Mouse (Mus musculus) cerebellum, postnatal 4 days (tissue): ENCODE measurements around the gene Gm40193.
"Not testable (repeated sequence)": the region's sequence is repeated elsewhere in the genome, so short reads cannot be mapped to it uniquely, and the experiment has no call there.

Source experiments
- DNase-seq, 2 experiments: peaks; one replicate each; pipeline ENCODE4 v3.0.0; 2022; ENCODE audit warnings: low spot score in 2 of 2, mixed read lengths in 1 of 2

Gene Gm40193

DNA sequence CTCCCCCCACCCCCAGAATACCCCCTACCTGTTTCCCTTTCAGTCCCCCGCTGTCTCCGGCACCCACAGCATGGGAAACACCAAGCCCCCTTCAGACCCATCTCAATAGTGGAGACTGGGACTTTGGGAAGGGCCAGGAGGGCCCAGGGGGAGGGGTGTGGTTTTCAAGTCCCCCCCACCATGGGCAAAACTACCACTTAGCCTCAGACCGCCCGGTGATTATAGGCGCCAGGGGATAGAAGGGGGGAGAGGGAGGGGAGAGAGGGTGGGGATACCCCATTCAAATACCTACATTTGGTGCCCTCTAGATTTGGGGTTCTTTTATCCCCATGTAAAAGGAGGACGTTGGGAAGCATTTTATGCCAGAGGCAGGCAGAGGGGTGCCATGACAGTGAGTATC, at the start of gene Gm40193:
Gm40193 (minus strand) TSS at position 101 of the 400 bp plus-strand sequence.
- no peak for DNase-seq

DNA sequence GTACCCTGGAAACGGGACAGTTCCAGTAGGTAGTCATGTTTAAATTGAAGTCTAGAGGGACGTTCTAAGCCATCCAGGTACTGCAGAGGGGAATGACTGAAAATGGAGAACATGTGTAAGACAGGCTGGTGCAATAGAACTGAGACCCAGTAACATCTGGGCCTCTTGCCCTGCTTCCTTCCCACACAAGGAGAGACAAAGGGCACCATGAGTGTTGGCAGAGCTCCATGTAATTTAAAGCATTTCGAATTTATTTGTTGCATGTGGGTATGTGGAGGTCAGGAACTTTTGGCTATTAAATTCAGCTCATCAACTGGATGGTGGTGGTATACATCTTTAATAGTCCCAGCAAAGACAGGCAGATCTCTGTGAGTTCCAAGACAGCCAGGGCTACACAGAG, 49.5 kb upstream of the Gm40193 start:
- DNase-seq, result no peak

DNA sequence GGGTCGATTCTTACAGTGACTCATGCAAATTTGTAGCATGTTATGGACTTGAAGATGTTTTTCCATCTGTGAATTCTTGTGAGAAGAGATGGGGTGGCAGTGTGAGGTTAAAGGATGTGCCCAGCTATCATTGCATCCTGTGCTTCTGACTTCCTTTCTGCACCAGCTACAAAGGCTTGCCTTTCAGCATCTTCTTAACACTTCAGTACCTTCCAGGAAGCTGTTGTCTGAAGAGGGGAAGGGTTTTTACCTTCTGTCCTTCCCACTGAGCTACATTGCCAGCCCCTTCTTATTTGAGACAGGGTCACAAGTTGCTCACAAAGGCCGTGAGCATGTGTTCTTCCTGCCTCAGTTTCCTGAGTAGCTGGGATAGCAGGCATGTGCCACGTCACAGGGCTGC, 48.2 kb upstream of the Gm40193 start:
- no peak for DNase-seq

DNA sequence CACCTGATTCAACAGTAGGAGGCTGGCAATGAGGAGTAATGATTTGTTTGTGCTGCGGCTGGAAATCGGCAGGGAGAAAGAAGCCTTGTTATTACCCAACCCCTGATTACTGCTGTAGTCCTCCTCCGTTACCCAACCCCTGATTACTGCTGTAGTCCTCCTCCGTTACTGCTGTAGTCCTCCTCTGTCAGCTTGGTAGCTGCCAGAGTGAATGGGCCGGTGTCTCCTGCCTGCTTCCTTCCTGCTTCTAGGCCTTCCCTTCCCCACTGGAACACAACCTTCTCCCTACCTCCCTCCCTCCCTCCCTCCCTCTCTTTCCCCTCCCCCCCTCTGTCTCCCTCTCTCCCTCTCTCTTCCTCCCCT, 47.6 kb upstream of the Gm40193 start:
- DNase-seq, result no peak

DNA sequence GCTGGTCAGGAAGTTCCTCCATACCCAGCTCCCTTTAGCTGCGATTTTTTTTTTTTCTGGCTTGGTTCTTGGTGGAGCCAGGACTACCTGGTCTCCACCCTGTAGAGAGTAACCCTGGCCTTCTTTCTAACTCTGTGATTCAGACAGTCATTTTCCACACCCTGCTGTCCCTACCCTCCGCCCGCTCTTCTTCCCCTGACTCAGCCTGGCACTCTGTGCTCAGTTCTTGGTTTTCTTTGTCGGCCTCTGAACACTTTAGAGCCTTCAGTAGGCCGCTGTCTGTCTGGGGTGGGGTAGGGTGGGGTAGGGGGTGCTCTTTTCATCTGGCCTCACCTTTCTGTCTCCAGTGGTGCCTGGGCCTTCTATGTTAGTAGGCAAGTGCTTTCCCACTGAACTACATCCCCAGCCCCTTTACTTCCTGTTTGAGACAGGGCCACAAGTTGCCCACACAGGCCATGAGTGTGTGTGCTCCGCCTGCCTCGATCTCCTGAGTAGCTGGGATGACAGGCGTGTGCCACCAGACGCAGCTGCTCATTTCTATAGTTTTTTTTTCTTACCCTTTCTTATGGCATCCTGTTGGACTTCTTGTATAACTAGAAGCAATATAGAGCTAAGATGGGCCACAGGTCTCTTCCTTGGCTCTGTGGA, 47.1 kb upstream of the Gm40193 start:
- DNase-seq, result no peak

DNA sequence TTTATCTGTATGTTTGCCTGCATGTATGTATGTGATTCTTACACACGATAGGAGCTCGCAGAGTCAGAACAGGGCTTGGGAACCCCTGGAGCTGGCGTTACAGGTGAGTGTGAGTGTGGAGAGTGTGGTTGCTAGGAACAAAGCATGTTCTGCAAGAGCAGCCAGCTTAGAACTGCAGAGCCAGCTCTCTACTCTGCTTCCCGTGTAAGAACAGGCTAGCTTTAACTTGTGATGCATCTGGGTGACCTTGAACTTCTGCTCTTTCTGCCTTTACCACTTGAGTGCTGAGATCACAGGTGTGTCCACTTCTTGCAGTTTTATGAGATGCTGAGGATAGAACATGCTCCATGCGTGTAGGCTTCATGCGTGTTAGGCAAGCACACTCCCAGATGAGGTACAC, 46.2 kb upstream of the Gm40193 start:
- no peak for DNase-seq

DNA sequence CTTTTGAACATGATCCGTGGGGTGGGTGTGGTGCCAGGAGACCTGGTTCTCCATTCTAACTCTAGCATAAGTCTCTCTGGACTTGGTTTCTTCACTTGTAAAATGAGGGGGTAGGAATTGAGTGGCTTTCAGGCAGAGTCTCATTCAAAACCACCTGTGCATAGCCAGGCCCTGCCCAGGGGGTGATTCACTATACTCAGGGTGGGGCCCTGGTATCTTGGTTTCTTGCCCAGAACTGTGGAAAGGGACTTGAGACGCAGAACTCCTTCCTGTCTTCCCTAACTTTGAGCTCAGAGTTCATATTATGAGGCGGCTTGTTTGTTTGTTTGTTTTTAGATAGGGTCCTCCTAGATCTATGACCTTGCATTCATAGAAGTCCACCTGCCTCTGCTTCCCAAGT, 44.5 kb upstream of the Gm40193 start:
- no peak for DNase-seq

DNA sequence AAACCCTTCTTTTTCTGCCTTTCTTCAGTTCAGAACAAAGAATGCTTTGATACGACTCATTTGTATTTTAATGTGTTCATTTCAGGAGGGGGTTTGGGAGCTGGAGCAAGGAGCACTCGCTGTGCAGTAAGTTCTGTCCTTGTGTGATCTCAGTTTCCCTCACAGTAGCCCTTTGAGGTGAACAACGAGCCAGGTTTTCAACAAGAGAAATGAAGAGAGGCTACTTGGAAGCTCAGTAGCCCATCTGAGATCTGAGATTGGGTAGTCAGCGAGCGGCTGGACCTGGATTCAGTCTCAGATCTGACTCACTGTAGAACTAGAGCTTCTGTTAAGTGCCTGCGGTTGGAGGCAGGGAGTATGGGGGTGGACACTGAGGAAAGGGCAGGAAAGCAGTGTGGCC, 41.1 kb upstream of the Gm40193 start:
- DNase-seq, result no peak

DNA sequence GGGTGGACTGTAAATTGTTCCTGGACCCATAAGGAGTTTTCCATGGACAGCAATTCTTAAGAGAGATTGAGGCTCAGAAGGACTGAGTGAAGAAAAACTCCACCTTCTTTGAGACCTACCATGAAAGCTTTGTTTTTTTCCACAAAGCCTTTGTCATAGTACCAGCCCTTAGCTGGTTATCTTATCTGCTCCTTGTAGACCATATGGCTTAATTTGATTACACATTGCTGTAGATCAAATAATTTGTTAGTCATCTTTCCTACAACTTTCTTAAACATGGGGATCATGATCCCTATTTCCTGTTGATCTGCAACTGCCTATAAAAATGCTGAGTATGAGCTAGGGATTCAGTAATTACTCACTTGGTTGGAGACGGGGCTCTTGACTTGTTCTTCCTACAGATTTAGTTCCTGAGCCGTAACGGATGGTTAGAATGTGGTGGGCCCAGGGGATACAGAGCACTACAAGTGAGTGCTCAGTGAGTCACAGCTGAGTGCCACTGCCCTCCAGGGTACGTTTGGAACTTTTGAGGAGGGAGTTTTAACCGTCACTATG, 39.7 kb upstream of the Gm40193 start:
- no peak for DNase-seq

DNA sequence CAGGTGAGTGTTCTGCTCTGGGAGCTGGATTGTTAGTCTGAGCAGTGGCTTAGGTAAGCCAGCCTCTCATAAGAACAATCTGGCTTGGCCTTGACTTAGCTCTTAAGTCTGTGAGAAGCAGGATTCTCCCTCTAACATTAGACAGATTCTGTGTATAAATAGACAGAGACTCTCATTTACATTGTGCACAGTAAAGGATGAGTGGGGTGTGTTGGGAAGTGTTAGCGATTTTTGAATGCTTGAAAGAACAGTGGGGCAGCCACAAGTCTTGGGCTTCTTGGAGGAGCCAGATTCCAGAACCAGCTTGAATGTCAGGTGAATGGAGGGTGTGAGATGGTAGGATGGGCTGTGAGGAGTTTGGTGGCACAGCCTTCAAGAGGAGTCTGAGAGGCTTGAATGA, 38.9 kb upstream of the Gm40193 start:
- no peak for DNase-seq

DNA sequence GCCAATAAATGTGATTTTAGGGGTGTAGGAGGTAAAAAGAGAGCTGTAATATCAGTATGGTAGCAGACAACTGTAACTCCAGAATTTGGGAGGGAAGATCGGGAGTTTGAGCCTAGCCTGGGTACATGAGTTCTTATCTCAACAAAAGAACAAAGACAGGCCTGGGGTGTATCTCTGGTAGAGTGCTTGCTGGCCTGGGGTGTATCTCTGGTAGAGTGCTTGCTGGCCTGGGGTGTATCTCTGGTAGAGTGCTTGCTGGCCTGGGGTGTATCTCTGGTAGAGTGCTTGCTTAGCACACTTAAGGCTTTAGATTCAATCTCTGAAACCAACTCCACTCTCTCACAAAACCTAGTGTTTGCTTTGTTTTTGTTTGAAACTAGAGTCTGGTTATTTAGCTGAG, 37.9 kb upstream of the Gm40193 start:
- not testable (repeated sequence) for DNase-seq

DNA sequence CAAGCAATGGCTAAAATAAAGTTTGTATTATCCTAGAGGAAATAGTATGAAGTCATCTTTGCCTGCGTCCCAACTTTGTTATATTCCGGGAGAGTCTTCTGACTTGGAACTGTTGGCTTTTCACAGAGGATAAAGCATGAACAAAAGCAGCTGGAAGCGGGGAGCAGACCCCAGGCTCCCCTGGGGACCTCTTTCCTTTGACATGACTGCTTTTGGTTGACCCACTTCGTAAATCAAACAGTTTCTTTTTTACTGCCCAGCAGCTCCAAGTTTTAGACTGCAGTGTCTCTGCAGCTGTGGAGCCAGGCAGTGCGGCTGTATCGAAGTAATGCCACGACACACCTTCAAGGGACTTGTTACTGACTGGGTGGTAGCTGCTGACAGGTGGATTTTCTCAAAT, 33.8 kb upstream of the Gm40193 start:
- no peak for DNase-seq

DNA sequence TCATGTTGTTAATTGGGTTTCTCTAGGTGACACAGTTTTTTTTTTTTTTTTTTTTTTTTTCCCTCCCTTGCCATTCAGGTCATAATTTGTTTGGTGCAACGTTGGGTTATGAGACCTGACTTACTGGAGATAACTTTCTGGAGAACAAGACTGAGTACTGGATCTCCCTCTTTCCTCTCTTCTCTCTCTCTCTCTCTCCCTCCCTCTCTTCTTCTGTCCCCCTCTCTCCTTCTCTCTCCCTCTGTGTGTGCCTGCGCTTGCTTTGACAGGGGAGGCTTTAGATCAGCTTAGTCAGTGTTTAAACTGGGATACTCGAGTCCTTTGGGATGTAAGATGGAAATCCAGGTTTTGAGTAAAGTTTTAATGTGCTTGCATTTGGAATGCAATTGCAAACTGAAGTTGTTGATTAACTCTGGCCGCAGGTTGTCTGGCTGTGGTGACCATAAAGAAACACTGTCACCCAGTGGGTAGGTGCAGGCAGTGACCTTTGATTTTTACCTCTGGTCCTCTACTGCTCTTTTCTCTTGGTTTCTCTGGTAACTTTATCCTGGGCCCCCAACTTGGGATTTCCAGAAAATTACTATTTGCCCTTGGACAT, 31.6 kb upstream of the Gm40193 start:
- DNase-seq, result no peak

DNA sequence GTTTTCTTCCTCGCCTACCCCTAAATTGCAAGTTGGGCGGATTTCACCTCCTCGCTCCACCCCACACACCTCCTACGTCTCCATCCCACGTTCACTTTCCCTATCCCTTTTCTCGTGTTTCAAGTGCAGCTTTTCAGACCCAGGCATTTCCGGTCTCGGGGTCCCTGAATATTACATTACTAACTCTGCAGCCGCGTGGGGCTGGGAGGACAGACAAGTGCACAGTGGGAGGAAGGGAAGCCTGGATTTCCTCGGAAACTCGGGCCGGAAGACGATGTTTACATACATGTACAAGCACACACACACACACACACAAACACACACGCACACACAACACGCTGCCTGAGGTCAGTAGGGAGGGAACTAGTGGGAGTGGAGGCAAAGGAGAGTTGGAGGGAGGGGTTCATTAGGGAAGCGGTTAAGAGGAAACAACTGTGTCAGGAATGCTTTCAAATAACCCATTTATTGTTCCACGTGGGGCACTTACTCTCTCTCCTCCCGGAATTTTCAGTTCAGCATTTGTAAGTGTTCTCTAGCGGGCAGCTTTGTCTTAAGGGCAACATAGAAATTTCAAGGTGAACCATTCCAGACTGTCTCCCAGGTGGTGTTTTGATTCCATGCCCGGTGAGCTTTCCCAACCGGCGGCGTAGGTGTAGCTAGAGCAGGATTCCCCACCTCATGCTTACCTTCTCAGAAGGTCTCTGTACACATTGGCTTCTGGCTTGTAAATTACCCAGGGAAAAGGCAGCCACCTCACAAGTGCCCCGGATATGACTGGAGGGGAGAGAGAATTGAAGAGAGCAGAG, 30.9 kb upstream of the Gm40193 start:
- DNase-seq, result no peak

DNA sequence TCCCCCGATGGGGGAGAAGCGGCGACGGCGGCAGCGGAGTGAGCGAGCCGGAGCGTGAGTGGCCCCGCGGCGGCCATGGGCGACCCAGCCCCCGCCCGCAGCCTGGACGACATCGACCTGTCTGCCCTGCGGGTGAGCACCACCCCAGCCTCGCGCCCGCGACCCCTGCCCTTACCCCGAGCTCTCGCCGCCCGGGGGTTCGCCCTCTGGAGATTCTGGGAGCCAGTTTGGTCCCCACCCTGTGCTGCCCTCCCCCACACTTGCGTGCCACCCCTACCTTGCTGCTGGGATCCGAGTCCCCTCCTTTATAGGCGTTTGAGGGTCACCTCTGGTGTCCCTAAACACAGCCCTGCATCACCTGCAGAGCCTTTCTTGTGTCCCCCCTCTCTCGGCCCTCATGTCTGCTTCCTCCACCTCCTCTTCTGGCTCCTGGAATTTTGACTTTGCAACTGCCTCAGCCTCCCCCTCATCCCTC, 30.3 kb upstream of the Gm40193 start:
- no peak for DNase-seq

DNA sequence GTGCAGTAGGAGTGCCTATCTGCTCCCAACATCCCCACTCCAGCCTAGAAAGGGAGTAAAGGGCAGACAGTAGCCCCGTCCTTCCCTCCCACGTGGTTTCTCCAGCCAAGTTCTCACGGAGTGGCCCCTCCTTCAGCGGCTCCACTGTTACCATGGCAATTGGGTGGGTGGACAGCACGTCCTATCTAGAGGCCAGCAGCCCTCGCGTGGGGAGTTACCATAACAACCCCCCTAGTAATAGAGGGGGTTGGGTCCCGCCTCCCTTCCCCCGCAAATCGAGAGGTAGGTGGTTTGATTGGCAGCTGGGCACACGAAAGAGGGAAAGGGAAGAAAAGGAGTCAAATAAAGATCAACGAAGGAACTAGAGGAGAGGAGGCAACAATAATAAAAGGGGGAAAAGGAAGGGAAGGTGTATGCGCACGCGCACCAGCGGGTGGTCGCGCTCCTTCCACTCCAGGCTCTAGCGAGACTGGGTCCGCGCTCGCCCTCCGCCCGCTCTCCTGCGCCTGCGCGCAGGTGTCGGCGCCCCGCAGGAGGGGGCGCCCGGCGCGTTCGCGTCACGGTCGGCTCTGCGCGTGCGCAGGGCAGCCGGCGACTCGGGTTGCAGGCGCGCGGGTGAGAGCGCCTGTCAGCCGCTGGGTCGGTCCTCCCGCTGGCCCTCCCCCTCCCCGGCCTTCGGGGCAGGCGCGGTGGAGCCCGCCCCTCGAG, 29.7 kb upstream of the Gm40193 start, which contains the start of gene Mink1:
Mink1 (plus strand) TSS at position 595 of the 708 bp plus-strand sequence.
- peak; percentile 66 to 88 for DNase-seq

DNA sequence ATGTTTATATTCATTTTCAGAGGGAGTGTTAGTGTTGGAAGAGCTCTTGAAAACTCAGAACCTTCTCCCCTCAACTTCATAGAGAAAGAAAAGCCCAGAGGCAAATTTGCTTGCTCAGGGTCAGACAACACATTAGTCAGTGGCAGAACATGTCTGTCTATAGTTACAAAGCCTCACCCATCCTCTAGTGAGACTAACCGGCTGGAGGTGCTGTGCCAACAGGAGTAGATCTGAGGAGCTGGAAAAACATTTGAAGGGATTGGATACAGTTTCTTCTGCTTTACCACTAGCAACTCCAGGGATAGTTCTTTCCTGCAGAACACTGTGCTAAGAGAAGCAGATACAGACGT, 29.2 kb upstream of the Gm40193 start:
- no peak for DNase-seq

DNA sequence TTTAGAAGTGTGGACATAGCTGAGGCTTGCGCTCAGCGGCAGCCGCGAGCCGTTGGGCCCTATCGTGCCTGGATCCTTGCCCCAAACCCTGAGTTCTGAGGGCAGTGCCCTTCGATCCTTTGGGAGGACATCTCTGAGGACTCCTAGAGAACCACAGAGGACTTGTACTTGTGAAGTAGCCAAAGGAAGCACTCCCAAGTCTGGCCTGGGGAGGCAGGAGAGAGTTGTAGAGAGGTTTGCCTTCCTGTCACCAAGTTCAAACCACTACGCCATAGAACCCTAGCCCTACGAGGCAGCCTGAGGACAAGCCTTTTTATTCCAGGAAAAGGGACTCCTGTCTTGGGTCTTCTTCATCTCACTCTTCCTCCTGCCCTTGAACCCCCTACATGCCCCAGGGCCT, 24.8 kb upstream of the Gm40193 start:
- DNase-seq, result no peak

DNA sequence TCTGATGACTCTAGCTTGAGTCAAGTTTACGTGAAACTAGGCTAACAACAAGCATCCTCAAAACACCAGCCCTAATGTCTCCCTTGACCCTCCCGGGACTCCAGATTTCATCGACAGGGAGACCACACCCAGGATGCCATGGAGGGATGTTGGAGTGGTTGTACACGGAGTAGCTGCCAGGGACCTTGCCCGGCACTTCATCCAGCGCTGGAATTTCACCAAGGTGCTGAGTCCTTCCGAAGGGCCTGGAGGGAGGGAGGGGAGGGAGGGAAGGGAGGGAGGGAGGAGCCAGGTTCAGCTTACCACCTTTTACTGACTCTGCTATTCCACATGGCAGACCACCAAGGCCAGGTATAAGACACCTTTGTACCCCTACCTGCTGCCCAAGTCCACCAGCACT, 21.2 kb upstream of the Gm40193 start:
- no peak for DNase-seq

DNA sequence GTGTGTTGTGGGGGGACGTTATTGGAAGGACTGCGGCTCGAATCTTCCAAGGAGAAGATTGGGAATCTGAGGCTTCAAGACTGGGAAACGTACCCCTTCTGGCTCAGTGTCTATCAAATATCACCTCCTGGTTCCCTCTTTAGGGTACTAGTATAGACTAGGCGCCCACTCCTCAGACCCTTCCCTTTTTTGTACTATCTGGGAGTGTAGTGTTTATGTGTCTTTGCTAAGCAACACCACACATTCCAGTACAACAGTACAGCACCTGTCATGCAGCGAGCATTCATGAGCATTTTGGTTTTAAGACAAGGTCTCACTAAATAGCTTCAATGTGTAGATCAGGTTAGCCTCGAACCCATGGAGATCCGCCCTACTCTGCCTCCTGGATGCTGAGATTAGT, 18.8 kb upstream of the Gm40193 start:
- DNase-seq, result no peak

DNA sequence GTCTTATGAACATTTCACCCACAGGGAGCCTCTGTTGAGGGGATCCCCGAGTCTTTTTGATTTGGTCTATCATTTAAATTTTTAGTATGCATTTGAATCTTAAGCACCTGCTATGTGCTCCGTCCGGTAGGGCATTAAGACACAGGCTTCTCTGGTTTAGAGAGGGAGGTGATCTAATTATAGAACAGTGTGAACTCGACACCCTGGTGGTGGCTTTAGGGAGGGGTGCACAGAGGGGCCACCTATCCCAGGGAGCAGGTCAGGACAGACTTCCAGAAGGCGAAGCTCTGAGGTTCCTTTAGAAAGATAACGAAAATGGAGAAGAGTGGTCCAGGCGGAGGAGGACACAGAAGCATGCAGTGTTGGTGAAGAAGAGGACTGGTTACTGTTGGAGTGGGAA, 11.8 kb upstream of the Gm40193 start:
- no peak for DNase-seq

DNA sequence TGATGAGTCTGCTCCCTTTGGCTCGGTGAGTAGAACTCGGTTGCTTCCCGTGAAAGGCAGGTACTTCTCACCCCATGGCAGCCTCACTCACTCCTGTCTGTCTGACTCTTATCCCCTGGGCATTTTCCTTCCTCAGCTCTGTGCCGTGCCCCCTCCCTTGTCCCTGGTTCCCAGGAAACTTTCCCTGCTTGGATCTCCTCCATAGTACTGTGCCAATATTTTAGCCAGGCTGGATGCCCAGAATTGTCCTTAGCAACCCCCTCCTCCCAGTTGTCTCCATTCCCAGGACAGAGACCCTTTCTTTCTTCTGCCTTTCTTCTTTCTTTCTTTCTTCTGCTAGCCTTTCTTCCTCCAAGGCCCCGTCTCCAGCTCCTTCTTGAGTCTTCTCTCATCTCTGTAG, 8.7 kb upstream of the Gm40193 start:
- peak in 1 of 2 experiments; percentile 18 for DNase-seq
